Mouse (Mus musculus): ENCODE measurements around the gene Anp32e. TPM values are rescaled to one million over a fixed set of nuclear protein-coding genes. Genes with fewer than 3 reads are reported as not detected.
"Not testable (repeated sequence)": the region's sequence is repeated elsewhere in the genome, so short reads cannot be mapped to it uniquely, and the experiment has no call there.

Anp32e gene
- polyA plus RNA-seq, 1 experiment from 2014 or later, result 185 TPM

- Histone ChIP-seq H3K27ac (no peak overlapping the region), H3K4me3 (peak overlapping the region; percentile 34), H3K9me3 (replicated peaks) (no peaks in the 10 kb centered on the region), H3K4me1 (peaks cover 33% of the 10 kb centered on the region), H3K4me2 (peak overlapping the region; percentile 65), H3K36me3 (no peaks in the 10 kb centered on the region), H3K27me3 (replicated peaks) (peaks cover 82% of the 10 kb centered on the region), H3K9ac (0 out of 2 replicates have a peak overlapping the region, but pooled peaks have one; percentile 29)
- under 1% methylated on average over 12 of the region's 12 CpGs for WGBS (ENCODE audit: insufficient replicate concordance)
- ATAC-seq, result no peak
These were observed 23.0 kb upstream of the Anp32e start for GRCm38 (mm10) chr3:95905940-95906492.

- Histone ChIP-seq H3K4me1 (peaks cover 33% of the 10 kb centered on the region), H3K4me3 (peak overlapping the region; percentile 34), H3K4me2 (peak overlapping the region; percentile 65), H3K36me3 (no peaks in the 10 kb centered on the region), H3K27me3 (replicated peaks) (peaks cover 73% of the 10 kb centered on the region), H3K27ac (no peak overlapping the region), H3K9me3 (replicated peaks) (no peaks in the 10 kb centered on the region), H3K9ac (0 out of 2 replicates have a peak overlapping the region, but pooled peaks have one; percentile 29)
- ATAC-seq, result no peak
- under 1% methylated on average over 12 of the region's 12 CpGs for WGBS (ENCODE audit: insufficient replicate concordance)
These were observed 22.2 kb upstream of the Anp32e start for GRCm38 (mm10) chr3:95906860-95907259.

- no peak overlapping the region for H3K9ac ChIP-seq
- no peak overlapping the region for H3K27ac ChIP-seq
- no peaks in the 10 kb centered on the region for H3K36me3 ChIP-seq
- H3K4me1 ChIP-seq, result peaks cover 30% of the 10 kb centered on the region
- H3K4me2 ChIP-seq, result no peak overlapping the region
- peaks cover 66% of the 10 kb centered on the region for H3K27me3 ChIP-seq (replicated peaks)
- H3K9me3 ChIP-seq (replicated peaks), result no peaks in the 10 kb centered on the region
- WGBS (ENCODE audit: insufficient replicate concordance), result 36% methylated on average over 4 of the region's 4 CpGs
- no peak for ATAC-seq
- H3K4me3 ChIP-seq, result no peak overlapping the region
These were observed 21.4 kb upstream of the Anp32e start for GRCm38 (mm10) chr3:95907613-95908012.

GRCm38 (mm10) chr3:95914706-95915105, 14.3 kb upstream of the Anp32e start:
- Histone ChIP-seq H3K4me3 (no peak overlapping the region), H3K9ac (no peak overlapping the region), H3K36me3 (no peaks in the 10 kb centered on the region), H3K9me3 (replicated peaks) (no peaks in the 10 kb centered on the region), H3K27ac (no peak overlapping the region), H3K4me1 (peaks cover 5% of the 10 kb centered on the region), H3K27me3 (replicated peaks) (0 out of 2 replicates have a peak, but pooled peaks cover 5% of the 10 kb centered on the region), H3K4me2 (no peak overlapping the region)
- ATAC-seq, result no peak
- 17% methylated on average over 4 of the region's 4 CpGs for WGBS (ENCODE audit: insufficient replicate concordance)

- Histone ChIP-seq H3K9ac (no peak overlapping the region), H3K27me3 (replicated peaks) (no peaks in the 10 kb centered on the region; the same call in 1 of the 2 replicates), H3K4me2 (no peak overlapping the region), H3K36me3 (no peaks in the 10 kb centered on the region), H3K4me1 (peaks cover 5% of the 10 kb centered on the region), H3K9me3 (replicated peaks) (no peaks in the 10 kb centered on the region), H3K27ac (no peak overlapping the region), H3K4me3 (no peak overlapping the region)
- WGBS (ENCODE audit: insufficient replicate concordance), result 55% methylated on average over 7 of the region's 7 CpGs
- no peak for ATAC-seq
These were observed 12.3 kb upstream of the Anp32e start for GRCm38 (mm10) chr3:95916760-95917159.

GRCm38 (mm10) chr3:95920532-95920931, 8.5 kb upstream of the Anp32e start:
- not testable (repeated sequence) for H3K27ac ChIP-seq; H3K9ac ChIP-seq; H3K36me3 ChIP-seq; ATAC-seq; H3K27me3 ChIP-seq (replicated peaks); H3K4me1 ChIP-seq; H3K4me2 ChIP-seq; H3K9me3 ChIP-seq (replicated peaks); H3K4me3 ChIP-seq
- WGBS (ENCODE audit: insufficient replicate concordance), result 61% methylated on average over 2 of the region's 2 CpGs

- not testable (repeated sequence) for H3K36me3 ChIP-seq; H3K4me1 ChIP-seq; H3K27ac ChIP-seq; H3K27me3 ChIP-seq (replicated peaks); H3K9me3 ChIP-seq (replicated peaks); H3K4me2 ChIP-seq; H3K4me3 ChIP-seq; ATAC-seq; H3K9ac ChIP-seq
- WGBS (ENCODE audit: insufficient replicate concordance), result 61% methylated on average over 7 of the region's 7 CpGs
These were observed 5.6 kb upstream of the Anp32e start for GRCm38 (mm10) chr3:95923429-95923828.

GRCm38 (mm10) chr3:95924185-95924584, 4.9 kb upstream of the Anp32e start:
- ATAC-seq, result no peak
- Histone ChIP-seq H3K27ac (no peak overlapping the region), H3K9me3 (replicated peaks) (no peaks in the 10 kb centered on the region), H3K4me3 (no peak overlapping the region), H3K4me1 (peaks cover 7% of the 10 kb centered on the region), H3K36me3 (no peaks in the 10 kb centered on the region), H3K27me3 (replicated peaks) (no peaks in the 10 kb centered on the region; the same call in 1 of the 2 replicates), H3K9ac (no peak overlapping the region), H3K4me2 (no peak overlapping the region)
- 40% methylated on average over 4 of the region's 4 CpGs for WGBS (ENCODE audit: insufficient replicate concordance)

GRCm38 (mm10) chr3:95925087-95925486, 4.0 kb upstream of the Anp32e start:
- H3K27ac ChIP-seq, result no peak overlapping the region
- 71% methylated on average over 5 of the region's 5 CpGs for WGBS (ENCODE audit: insufficient replicate concordance)
- no peak overlapping the region for H3K9ac ChIP-seq
- H3K36me3 ChIP-seq, result no peaks in the 10 kb centered on the region
- no peak overlapping the region for H3K4me3 ChIP-seq
- H3K4me1 ChIP-seq, result peaks cover 7% of the 10 kb centered on the region
- H3K4me2 ChIP-seq, result no peak overlapping the region
- no peaks in the 10 kb centered on the region for H3K9me3 ChIP-seq (replicated peaks)
- ATAC-seq, result no peak
- no peaks in the 10 kb centered on the region; the same call in 1 of the 2 replicates for H3K27me3 ChIP-seq (replicated peaks)

GRCm38 (mm10) chr3:95928261-95928657, 787 bp upstream of the Anp32e start:
- Histone ChIP-seq H3K27me3 (replicated peaks) (no peaks in the 10 kb centered on the region), H3K4me1 (peaks cover 37% of the 10 kb centered on the region), H3K27ac (peak overlapping the region; percentile 92), H3K4me3 (peak overlapping the region; percentile 87), H3K9me3 (replicated peaks) (no peaks in the 10 kb centered on the region), H3K4me2 (peak overlapping the region; percentile 75), H3K9ac (peak overlapping the region; percentile 79), H3K36me3 (peaks cover 10% of the 10 kb centered on the region)
- no peak for ATAC-seq
- WGBS (ENCODE audit: insufficient replicate concordance), result 44% methylated on average over 6 of the region's 6 CpGs

- H3K9ac ChIP-seq, result peak overlapping the region; percentile 99
- peak; percentile 17 for ATAC-seq
- no peaks in the 10 kb centered on the region for H3K9me3 ChIP-seq (replicated peaks)
- peaks cover 40% of the 10 kb centered on the region for H3K4me1 ChIP-seq
- H3K27me3 ChIP-seq (replicated peaks), result no peaks in the 10 kb centered on the region
- peak overlapping the region; percentile 93 for H3K27ac ChIP-seq
- peak overlapping the region; percentile 77 for H3K4me2 ChIP-seq
- 2% methylated on average over 105 of the region's 105 CpGs for WGBS (ENCODE audit: insufficient replicate concordance)
- peak overlapping the region; percentile 87 for H3K4me3 ChIP-seq
- H3K36me3 ChIP-seq, result peaks cover 26% of the 10 kb centered on the region
These were observed 780 bp downstream of the Anp32e start for GRCm38 (mm10) chr3:95929581-95930470.

- Histone ChIP-seq H3K4me1 (peaks cover 40% of the 10 kb centered on the region), H3K9ac (peak overlapping the region; percentile 99), H3K9me3 (replicated peaks) (no peaks in the 10 kb centered on the region), H3K4me3 (peak overlapping the region; percentile 87), H3K27me3 (replicated peaks) (no peaks in the 10 kb centered on the region), H3K27ac (peak overlapping the region; percentile 93), H3K4me2 (peak overlapping the region; percentile 77), H3K36me3 (peaks cover 32% of the 10 kb centered on the region)
- ATAC-seq, result no peak
- 3% methylated on average over 5 of the region's 5 CpGs for WGBS (ENCODE audit: insufficient replicate concordance)
These were observed 1.4 kb downstream of the Anp32e start for GRCm38 (mm10) chr3:95930471-95930789.
